Mouse (Mus musculus) adrenal gland, postnatal 14 days (tissue): Measurements from ENCODE around the gene Def8. TPM values are rescaled to one million over a fixed set of nuclear protein-coding genes. Genes with fewer than 3 reads are reported as not detected.
"Not testable (repeated sequence)": the region's sequence is repeated elsewhere in the genome, so short reads cannot be mapped to it uniquely, and the experiment has no call there.

Source experiments
- DNase-seq: peaks from one replicate; pipeline ENCODE4 v3.0.0; 2021; ENCODE audit warnings: mixed read lengths
- total RNA-seq: library from RNA; stranded (reverse); gene quantifications from 2 replicates; pipeline ENCODE4 v1.2.3, GENCODE M21; 2021

Def8 gene
- total RNA-seq, 1 experiment from 2014 or later: 28.5 TPM

- not testable (repeated sequence) for DNase-seq
Observed at GRCm38 (mm10) chr8:123433241-123433974, 10.1 kb downstream of the Def8 start.

GRCm38 (mm10) chr8:123441788-123442187 is 18.5 kb downstream of the Def8 start:
- DNase-seq: no peak

- no peak for DNase-seq
Observed at GRCm38 (mm10) chr8:123442351-123442750, 19.0 kb downstream of the Def8 start.

- DNase-seq: peak; percentile 97
Observed at GRCm38 (mm10) chr8:123442871-123443575, 19.7 kb downstream of the Def8 start.

DNA sequence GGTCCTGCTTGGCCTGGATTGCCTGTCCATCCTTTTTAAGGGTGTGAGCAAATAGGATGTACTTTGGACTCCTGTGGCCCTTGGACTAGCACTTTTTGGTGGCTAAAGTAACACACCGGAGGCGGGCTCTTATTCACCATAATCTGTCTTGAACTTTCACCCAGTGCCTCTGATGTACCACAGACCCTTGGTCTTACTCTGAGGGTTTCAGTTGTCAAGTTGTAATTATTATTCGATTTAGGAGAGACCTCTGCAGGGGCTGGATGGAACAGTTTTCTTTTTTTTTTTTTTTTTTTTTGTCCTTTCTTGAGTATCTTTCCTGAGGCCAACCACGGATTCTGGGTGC is 20.2 kb downstream of the Def8 start:
- no peak for DNase-seq

DNA sequence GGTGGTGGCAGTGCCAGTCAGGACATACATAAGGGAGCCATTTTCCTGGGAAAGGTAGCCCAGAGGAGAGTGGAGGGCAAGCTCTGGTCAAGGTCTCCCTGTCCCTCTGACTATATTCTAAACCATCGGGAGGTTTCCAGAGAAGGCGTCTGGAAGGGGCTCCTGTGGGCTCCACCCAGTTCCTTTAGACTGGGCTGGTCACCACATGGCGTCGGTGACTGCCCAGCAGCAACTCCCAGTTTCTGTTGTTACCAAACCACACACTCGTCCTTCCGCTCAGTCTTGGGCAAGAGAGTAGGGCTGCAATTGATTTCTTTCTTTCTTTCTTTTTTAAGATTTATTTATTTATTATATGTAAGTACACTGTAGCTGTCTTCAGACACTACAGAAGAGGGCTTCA is 20.8 kb downstream of the Def8 start:
- no peak for DNase-seq

GRCm38 (mm10) chr8:123445981-123446380 is 22.7 kb downstream of the Def8 start:
- no peak for DNase-seq

DNA sequence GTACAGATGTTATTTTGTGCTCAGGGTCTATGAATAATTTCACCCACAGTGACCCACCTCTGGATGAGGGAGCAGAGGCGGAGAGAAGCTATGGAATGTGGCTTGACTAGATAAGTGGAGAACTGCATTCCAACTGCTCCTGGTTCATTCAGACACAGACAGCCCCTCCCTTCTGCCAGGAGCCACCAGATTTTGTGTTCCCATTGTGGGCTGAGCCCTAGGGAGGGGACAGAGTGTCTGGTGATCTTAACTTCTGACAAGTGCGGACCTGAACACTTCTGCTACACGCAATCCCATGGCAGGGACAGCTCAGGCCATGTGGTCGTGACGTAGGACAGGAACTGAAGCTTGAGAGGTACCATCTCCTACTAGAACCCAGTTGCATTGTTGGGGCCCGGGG is 23.5 kb downstream of the Def8 start:
- DNase-seq: no peak

- DNase-seq: no peak
Observed at GRCm38 (mm10) chr8:123450783-123451182, 27.5 kb downstream of the Def8 start.

DNA sequence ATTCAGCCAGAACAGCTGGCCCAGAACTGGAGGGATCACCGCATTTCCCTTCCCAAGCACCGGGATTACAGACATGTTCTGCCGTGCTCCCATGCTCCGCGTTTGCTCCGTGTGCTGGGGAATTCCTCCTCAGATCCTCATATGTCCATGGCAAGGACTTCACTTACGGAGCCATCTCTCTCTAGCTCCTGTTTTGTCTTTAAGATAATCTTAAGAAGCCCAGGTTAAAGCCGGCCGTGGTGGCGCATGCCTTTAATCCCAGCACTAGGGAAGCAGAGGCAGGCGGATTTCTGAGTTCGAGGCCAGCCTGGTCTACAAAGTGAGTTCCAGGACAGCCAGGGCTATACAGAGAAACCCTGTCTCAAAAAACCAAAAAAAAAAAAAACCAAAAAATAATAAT is 28.4 kb downstream of the Def8 start:
- DNase-seq: not testable (repeated sequence)

DNA sequence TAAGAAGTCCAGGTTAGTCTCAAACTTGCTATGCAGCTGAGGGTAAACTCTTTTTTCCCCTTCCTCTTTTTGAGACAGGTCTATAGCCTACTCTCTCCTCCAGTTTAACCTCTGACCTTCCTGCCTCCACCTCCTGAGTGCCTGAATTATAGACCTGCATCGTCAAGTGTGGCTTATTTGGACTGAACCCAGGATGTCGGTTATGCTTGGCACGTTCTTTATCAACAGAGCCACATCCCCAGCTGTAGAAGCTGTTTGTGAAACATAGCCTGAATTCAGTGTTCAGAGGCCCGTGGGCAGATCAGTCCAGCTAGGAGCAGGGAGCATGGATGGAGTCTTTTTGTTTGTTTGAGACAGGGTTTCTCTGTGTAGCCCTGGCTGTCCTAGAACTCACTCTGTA is 28.8 kb downstream of the Def8 start:
- no peak for DNase-seq

DNA sequence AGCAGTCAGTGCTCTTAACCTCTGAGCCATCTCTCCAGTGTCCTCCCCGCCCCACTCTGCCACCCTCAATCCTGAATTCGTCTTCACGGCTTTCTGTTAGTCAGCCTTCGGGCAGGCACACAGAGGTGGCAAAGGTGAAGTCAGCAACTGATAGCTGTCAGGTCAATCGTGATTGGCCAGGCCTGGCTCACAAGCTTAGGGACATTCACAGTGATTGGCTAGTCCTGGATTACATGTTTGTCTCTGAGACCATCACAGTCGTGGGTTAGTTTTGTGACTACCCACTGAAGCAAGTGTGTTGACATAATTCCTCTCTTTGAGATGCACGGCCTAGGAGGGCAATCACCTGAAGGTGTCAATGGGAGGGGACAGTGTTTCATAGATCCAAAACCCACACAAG is 30.0 kb downstream of the Def8 start:
- no peak for DNase-seq

- no peak for DNase-seq
Observed at GRCm38 (mm10) chr8:123453951-123454350, 30.6 kb downstream of the Def8 start.

GRCm38 (mm10) chr8:123454559-123454958 is 31.2 kb downstream of the Def8 start:
- no peak for DNase-seq

DNA sequence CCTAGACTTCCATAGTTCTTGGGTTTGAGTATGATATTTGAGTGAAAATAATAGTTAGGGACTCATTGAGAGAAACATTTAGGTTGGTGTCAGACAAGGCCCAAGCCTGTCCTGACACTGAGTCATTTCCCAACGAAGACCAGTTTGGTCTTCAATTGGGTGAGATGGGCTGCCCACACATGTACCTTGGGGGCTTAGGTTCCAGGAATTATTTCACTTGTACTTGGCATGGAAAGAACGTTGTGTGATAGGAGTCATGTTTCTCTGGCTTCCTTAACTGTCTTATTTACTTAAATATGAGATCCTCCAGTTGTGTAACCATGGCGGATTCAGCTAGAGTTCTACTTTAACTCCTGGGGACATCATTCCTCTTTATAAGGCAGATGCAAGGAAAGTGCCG is 40.3 kb downstream of the Def8 start:
- no peak for DNase-seq

DNA sequence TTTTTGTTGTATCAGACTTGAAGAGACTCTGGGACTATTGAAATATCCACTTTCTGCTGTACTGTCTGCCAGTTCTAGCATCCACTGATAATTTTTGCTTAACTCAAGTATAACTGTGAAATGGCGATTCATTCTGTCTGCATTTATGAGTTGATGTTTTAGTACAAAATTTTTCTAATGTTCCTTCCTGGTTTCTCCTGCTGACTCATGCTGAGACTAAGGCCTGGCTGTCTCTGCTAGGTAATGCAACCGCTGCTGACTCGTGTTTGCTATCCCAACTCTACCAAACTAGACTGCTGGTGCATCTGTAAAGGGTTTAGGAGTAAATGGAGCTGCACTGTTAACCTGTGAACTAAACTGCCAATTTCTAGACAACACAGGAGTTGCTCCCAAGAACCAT is 44.1 kb downstream of the Def8 start:
- DNase-seq: no peak

DNA sequence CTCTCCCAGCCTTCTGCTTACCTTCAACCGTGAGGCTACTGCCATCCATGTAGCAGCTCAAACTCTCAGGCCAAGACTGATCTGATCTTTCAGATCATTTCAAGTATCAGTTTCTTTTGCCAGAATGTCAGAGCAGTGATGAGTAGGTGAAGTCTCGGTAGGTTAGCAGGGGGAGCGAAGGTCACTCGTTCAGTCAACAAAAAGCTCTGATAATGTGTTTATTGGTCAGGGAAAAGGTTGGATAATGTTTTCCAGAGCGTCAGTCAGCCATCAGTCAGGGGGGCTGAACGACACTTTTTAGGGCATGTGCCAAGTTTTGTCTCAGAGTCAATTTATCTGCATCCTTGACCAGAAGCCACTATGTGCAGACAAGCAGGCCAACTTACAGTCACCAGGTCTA is 49.7 kb downstream of the Def8 start:
- not testable (repeated sequence) for DNase-seq

DNA sequence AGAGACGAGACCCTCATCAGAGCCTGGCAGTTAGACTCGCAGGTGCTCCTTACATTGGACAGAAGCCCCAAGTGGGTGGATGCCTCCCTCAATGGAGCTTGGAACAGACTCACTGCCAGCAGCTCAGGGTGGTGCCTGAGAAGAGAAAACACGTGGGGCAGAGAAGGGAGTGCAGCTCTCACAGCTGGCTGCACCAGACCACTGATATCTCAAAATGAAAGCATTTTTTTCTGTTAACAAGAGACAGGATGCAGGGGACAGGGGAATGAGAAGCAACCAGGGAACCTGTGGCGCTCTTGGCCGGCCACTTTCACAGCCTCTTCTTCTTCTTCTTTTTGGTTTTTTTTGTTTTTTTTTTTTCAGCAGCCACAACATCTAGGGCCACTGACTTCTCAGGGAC is 51.2 kb downstream of the Def8 start:
- not testable (repeated sequence) for DNase-seq

DNA sequence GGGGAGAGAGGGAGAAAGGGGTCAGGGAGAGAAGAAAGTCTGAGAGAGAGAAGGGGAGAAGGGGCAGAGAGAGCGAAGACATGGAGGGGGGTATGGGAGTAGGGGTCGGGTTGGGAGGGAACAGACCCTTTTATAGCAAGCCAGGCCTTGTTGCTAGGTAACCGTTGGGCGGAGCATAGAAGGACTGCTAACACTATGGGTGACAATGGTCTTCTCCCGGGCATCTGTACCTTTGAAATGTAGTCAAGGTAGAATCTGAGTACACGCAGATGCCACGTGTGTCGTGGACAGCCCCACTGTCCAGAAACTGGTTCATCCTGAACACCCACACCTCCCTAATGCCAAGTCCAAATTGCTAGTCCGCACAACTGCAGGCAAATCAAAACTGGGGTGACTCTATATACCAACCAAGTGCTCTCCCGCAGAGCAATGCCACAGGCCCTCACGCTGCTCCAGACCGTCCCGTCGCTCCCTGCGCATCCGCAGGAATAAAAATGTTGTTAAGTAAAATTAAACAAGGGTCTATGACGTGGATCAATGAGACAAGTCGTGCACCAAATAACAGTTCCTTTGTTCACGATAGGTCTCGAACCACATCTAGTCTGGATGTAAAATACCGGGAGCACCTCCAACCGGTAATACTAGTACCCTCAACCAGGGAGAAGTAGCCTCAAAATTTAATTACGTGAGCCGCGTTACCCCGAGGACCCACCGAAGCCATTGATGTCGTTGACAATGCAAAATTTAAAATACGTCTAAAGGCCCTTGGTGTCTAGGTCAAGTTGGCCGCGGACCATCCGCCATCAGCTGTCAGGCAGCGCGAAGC is 53.8 kb downstream of the Def8 start:
- DNase-seq: no peak

- peak; percentile 96 for DNase-seq
Observed at GRCm38 (mm10) chr8:123477737-123478258, 54.5 kb downstream of the Def8 start, which contains the start of gene Afg3l1. TSS of gene Afg3l1 (plus strand) at chr8:123477903.

- DNase-seq: peak; percentile 32
Observed at GRCm38 (mm10) chr8:123478456-123479218, 55.3 kb downstream of the Def8 start.

GRCm38 (mm10) chr8:123482627-123483026 is 59.3 kb downstream of the Def8 start:
- peak; percentile 36 for DNase-seq
